Mouse (Mus musculus): ENCODE measurements around the gene Rps6kb1. TPM values are rescaled to one million over a fixed set of nuclear protein-coding genes. Genes with fewer than 3 reads are reported as not detected.
"Not testable (repeated sequence)": the region's sequence is repeated elsewhere in the genome, so short reads cannot be mapped to it uniquely, and the experiment has no call there.

Rps6kb1 gene
- polyA plus RNA-seq, 1 experiment: 44.0 TPM

GRCm38 (mm10) chr11:86484101-86484868 lies 60.3 kb downstream of the Rps6kb1 start, which contains the start of gene Rnft1:
Gene Rnft1, plus strand, starts transcription at chr11:86484657.
- Histone ChIP-seq H3K4me1 (ENCODE audit: control insufficient read depth, insufficient read depth, insufficient read length, low read length) (peaks cover 2% of the 10 kb centered on the region; the same call in 1 of the 2 replicates), H3K4me3 (ENCODE audit: insufficient read depth, low read depth, low read length) (peak within 1 kb of the TSS; percentile 74), H3K27ac (replicated peaks; ENCODE audit: low read depth, low read length) (peak within 1 kb of the TSS; percentile 96)

- no peak overlapping the region for H3K4me3 ChIP-seq (ENCODE audit: insufficient read depth, low read depth, low read length)
- H3K4me1 ChIP-seq (ENCODE audit: control insufficient read depth, insufficient read depth, insufficient read length, low read length): peaks cover 2% of the 10 kb centered on the region; the same call in 1 of the 2 replicates
- H3K27ac ChIP-seq (replicated peaks; ENCODE audit: low read depth, low read length): no peak overlapping the region
These were observed 71.0 kb downstream of the Rps6kb1 start for GRCm38 (mm10) chr11:86473576-86473975.

- Histone ChIP-seq H3K27ac (replicated peaks; ENCODE audit: low read depth, low read length) (peak overlapping the region; percentile 29), H3K4me1 (ENCODE audit: control insufficient read depth, insufficient read depth, insufficient read length, low read length) (peaks cover 2% of the 10 kb centered on the region; the same call in 1 of the 2 replicates), H3K4me3 (ENCODE audit: insufficient read depth, low read depth, low read length) (peak overlapping the region; percentile 43; the same call in 1 of the 2 replicates)
These were observed 71.8 kb downstream of the Rps6kb1 start for GRCm38 (mm10) chr11:86472771-86473171.

- no peak overlapping the region for H3K4me3 ChIP-seq (ENCODE audit: insufficient read depth, low read depth, low read length)
- H3K27ac ChIP-seq (replicated peaks; ENCODE audit: low read depth, low read length): no peak overlapping the region
- peaks cover 2% of the 10 kb centered on the region; the same call in 1 of the 2 replicates for H3K4me1 ChIP-seq (ENCODE audit: control insufficient read depth, insufficient read depth, insufficient read length, low read length)
These were observed 72.8 kb downstream of the Rps6kb1 start for GRCm38 (mm10) chr11:86471785-86472184.

- Histone ChIP-seq H3K4me3 (ENCODE audit: insufficient read depth, low read depth, low read length) (no peak overlapping the region), H3K4me1 (ENCODE audit: control insufficient read depth, insufficient read depth, insufficient read length, low read length) (no peaks in the 10 kb centered on the region; the same call in 1 of the 2 replicates), H3K27ac (replicated peaks; ENCODE audit: low read depth, low read length) (no peak overlapping the region)
These were observed 75.6 kb downstream of the Rps6kb1 start for GRCm38 (mm10) chr11:86468971-86469370.

GRCm38 (mm10) chr11:86468345-86468744 lies 76.3 kb downstream of the Rps6kb1 start:
- H3K4me1 ChIP-seq (ENCODE audit: control insufficient read depth, insufficient read depth, insufficient read length, low read length): no peaks in the 10 kb centered on the region
- no peak overlapping the region for H3K4me3 ChIP-seq (ENCODE audit: insufficient read depth, low read depth, low read length)
- H3K27ac ChIP-seq (replicated peaks; ENCODE audit: low read depth, low read length): no peak overlapping the region

GRCm38 (mm10) chr11:86464275-86464674 lies 80.3 kb downstream of the Rps6kb1 start:
- H3K27ac ChIP-seq (replicated peaks; ENCODE audit: low read depth, low read length); H3K4me1 ChIP-seq (ENCODE audit: control insufficient read depth, insufficient read depth, insufficient read length, low read length); H3K4me3 ChIP-seq (ENCODE audit: insufficient read depth, low read depth, low read length): not testable (repeated sequence)

GRCm38 (mm10) chr11:86462579-86462978 lies 82.0 kb downstream of the Rps6kb1 start:
- Histone ChIP-seq H3K27ac (replicated peaks; ENCODE audit: low read depth, low read length) (no peak overlapping the region), H3K4me3 (ENCODE audit: insufficient read depth, low read depth, low read length) (no peak overlapping the region), H3K4me1 (ENCODE audit: control insufficient read depth, insufficient read depth, insufficient read length, low read length) (no peaks in the 10 kb centered on the region)

GRCm38 (mm10) chr11:86458866-86459265 lies 85.7 kb downstream of the Rps6kb1 start:
- H3K4me3 ChIP-seq (ENCODE audit: insufficient read depth, low read depth, low read length): no peak overlapping the region

GRCm38 (mm10) chr11:86457545-86457944 lies 87.1 kb downstream of the Rps6kb1 start:
- no peak overlapping the region for H3K27ac ChIP-seq (replicated peaks; ENCODE audit: low read depth, low read length)
- H3K4me3 ChIP-seq (ENCODE audit: insufficient read depth, low read depth, low read length): no peak overlapping the region
- H3K4me1 ChIP-seq (ENCODE audit: control insufficient read depth, insufficient read depth, insufficient read length, low read length): no peaks in the 10 kb centered on the region

More at GRCm38 (mm10) chr11:86458866-86459265, 85.7 kb downstream of the Rps6kb1 start:
- Histone ChIP-seq H3K4me1 (ENCODE audit: control insufficient read depth, insufficient read depth, insufficient read length, low read length) (no peaks in the 10 kb centered on the region), H3K27ac (replicated peaks; ENCODE audit: low read depth, low read length) (no peak overlapping the region)

GRCm38 (mm10) chr11:86453991-86454390 lies 90.6 kb downstream of the Rps6kb1 start:
- H3K4me3 ChIP-seq (ENCODE audit: insufficient read depth, low read depth, low read length): no peak overlapping the region
- no peaks in the 10 kb centered on the region for H3K4me1 ChIP-seq (ENCODE audit: control insufficient read depth, insufficient read depth, insufficient read length, low read length)
- H3K27ac ChIP-seq (replicated peaks; ENCODE audit: low read depth, low read length): no peak overlapping the region

Other genes starting within 250 kb of the Rps6kb1 start
- gene Med13, start 187.2 kb downstream of the Rps6kb1 start, polyA plus RNA-seq (2012; ENCODE audit: insufficient read depth, insufficient read length, missing spikeins): 13.6 and 14.6 TPM in 2 replicates
- gene Rnft1, start 60.1 kb downstream of the Rps6kb1 start, polyA plus RNA-seq (2012; ENCODE audit: insufficient read depth, insufficient read length, missing spikeins): 29.9 and 34.6 TPM in 2 replicates
- gene Tubd1, start 186 bp upstream of the Rps6kb1 start, polyA plus RNA-seq (2012; ENCODE audit: insufficient read depth, insufficient read length, missing spikeins): 7.5 and 9.3 TPM in 2 replicates
- gene Vmp1, start 139.0 kb upstream of the Rps6kb1 start, polyA plus RNA-seq (2012; ENCODE audit: insufficient read depth, insufficient read length, missing spikeins): 62.6 and 85.5 TPM in 2 replicates
- 11.9 and 15.9 TPM in 2 replicates for gene Ptrh2, start 139.2 kb upstream of the Rps6kb1 start, polyA plus RNA-seq (2012; ENCODE audit: insufficient read depth, insufficient read length, missing spikeins)
- 106 and 155 TPM in 2 replicates for gene Cltc, start 212.8 kb upstream of the Rps6kb1 start, polyA plus RNA-seq (2012; ENCODE audit: insufficient read depth, insufficient read length, missing spikeins)